Mouse (Mus musculus) T-cell, adult 2 months (primary cell): Measurements from ENCODE around the gene Gm10447.
A peak's percentile ranks its signal among the peaks of the same experiment; 100 is the strongest.
"Not testable (repeated sequence)": the region's sequence is repeated elsewhere in the genome, so short reads cannot be mapped to it uniquely, and the experiment has no call there.

Source experiments
- DNase-seq: peaks from one replicate; pipeline ENCODE4 v3.0.0; 2022; ENCODE audit warnings: low spot score

Gm10447 gene

GRCm38 (mm10) chr11:53443861-53444260 lies 13.0 kb downstream of the Gm10447 start:
- peak; percentile 56 for DNase-seq

DNA sequence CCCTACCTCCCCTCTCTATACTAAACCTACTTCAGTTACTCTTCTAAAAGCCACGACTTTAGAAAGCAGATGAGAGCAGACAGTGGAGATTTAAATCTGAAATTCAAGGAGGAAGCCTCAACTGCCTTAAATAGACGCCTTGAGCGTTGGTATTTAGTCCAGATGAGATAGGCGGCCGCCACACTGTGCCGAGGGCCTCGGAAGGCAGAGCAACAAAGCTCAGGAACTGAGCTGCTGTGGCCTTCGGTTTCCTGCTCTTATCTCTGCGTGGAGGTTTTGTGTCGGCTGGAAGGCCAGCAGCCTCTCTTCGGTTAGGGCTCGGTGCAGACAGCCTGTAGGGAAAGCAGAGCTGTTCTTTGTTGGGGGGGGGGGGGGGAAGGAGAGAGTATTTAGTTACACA lies 15.0 kb downstream of the Gm10447 start:
- peak; percentile 37 for DNase-seq

DNA sequence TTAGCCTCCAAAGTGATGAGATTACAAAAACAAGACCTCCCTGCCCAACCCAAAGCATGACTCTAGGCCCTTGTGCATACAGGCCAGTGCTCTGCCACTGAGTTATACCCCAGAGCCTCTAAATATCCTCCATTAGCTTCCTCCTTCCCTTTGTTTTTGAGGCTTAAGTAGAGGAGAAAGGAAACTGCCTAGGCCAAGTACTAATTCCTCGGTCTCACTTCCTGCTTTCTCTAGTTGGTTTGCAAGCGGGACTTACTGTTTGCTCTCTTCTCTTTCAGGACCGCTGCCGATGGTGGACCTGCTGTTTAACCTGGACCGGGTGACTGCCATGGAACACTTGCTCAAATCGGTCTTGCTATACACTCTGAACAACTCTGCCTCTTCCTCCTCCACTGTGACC lies 20.6 kb downstream of the Gm10447 start:
- no peak for DNase-seq

DNA sequence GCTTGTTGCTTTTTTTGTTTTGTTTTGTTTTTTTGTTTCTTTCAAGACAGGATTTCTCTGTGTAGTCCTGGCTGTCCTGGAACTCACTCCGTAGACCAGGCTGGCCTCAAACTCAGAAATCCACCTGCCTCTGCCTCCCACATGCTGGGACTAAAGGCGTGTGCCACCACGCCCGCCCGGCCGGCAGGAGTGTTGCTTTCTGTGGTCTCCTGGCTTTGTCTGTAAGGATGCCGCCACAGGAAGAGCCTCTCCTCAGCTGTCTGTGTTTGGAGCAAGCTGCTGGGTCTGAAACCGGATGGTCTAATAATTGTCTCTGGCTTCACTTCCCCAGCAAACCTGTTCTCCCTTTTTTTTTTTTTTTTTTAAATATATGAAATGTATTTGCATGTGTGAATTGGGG lies 21.4 kb downstream of the Gm10447 start:
- no peak for DNase-seq

- DNase-seq = no peak
These were observed 23.9 kb downstream of the Gm10447 start for GRCm38 (mm10) chr11:53433057-53433456.

GRCm38 (mm10) chr11:53431347-53432056 lies 25.4 kb downstream of the Gm10447 start:
- no peak for DNase-seq

- DNase-seq = peak; percentile 99
These were observed 26.1 kb downstream of the Gm10447 start, which contains the start of the genes Uqcrq and Gdf9 for GRCm38 (mm10) chr11:53430670-53431346. Uqcrq (minus strand) TSS chr11:53430831. Gdf9 (plus strand) TSS chr11:53431023.

GRCm38 (mm10) chr11:53430300-53430669 lies 26.6 kb downstream of the Gm10447 start:
- DNase-seq = no peak

- no peak for DNase-seq
These were observed 27.7 kb downstream of the Gm10447 start for GRCm38 (mm10) chr11:53429182-53429581.

- DNase-seq = no peak
These were observed 28.2 kb downstream of the Gm10447 start for GRCm38 (mm10) chr11:53428716-53429057.

GRCm38 (mm10) chr11:53427993-53428715 lies 28.8 kb downstream of the Gm10447 start:
- DNase-seq = no peak

GRCm38 (mm10) chr11:53426914-53427313 lies 30.0 kb downstream of the Gm10447 start:
- DNase-seq = not testable (repeated sequence)

- DNase-seq = no peak
These were observed 31.1 kb downstream of the Gm10447 start for GRCm38 (mm10) chr11:53425711-53426255.

DNA sequence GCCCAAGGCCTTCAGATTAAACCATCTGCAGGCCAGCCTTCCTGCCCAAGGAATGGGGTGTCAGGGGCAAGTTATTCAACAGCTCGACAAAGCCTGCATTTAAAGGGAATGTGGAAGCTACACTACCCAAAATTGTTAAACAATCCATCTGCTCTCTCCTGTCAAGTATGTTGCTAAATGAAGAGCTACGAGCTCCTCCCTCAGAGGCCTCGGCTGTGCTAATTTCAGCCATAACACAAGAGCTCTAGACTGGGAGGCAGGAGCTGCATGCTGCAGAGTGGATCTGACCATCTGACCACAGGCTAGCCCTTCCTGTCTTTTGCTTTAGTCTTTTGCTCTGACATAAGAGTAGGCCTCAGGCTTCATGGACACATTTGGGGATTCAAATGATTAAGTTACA lies 31.7 kb downstream of the Gm10447 start:
- no peak for DNase-seq

GRCm38 (mm10) chr11:53424826-53425225 lies 32.1 kb downstream of the Gm10447 start:
- DNase-seq = no peak

DNA sequence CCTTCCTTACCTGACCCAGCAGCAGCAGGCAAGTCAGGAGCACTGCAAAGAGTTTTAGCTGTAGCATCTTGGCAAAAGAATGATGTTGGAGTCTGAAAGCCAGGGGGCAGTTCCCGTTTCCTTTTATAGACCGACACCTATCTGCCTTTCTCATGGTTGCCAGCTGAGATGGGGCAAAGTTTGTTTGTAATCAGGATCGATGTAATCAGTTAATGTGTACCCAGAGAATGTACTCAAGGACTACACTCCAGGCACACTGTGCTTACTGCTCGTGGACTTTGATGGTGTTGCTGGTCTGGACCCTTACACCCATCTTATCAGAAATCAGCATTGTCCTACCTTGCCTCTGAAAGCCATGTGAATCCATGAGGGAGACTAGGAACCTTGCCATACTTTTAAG lies 33.9 kb downstream of the Gm10447 start, which contains the start of gene Leap2:
TSS of gene Leap2 (minus strand) at position 135 of the 400 bp plus-strand sequence.
- no peak for DNase-seq

- no peak for DNase-seq
These were observed 38.9 kb downstream of the Gm10447 start for GRCm38 (mm10) chr11:53418048-53418447.

GRCm38 (mm10) chr11:53413871-53414270 lies 43.0 kb downstream of the Gm10447 start:
- DNase-seq = no peak

GRCm38 (mm10) chr11:53411738-53412137 lies 45.2 kb downstream of the Gm10447 start:
- no peak for DNase-seq
